Mouse (Mus musculus) MEL (cell line): ENCODE results near the gene Dhrs7b. TPM values are rescaled to one million over a fixed set of nuclear protein-coding genes. Genes with fewer than 3 reads are reported as not detected.
A peak's percentile ranks its signal among the peaks of the same experiment; 100 is the strongest.
"Not testable (repeated sequence)": the region's sequence is repeated elsewhere in the genome, so short reads cannot be mapped to it uniquely, and the experiment has no call there.

Experiments
- DNase-seq: peaks from one replicate; pipeline ENCODE4 v3.0.0; 2011; ENCODE audit warnings: low read depth, low spot score
- H3K27ac ChIP-seq: 2 replicates; pipeline ENCODE4 v1.5.1; 2012; ENCODE audit warnings: low read depth, mild to moderate bottlenecking, control low read depth, low read length, moderate library complexity; ENCODE audit not compliant: control insufficient read depth
- H3K27me3 ChIP-seq, 2 experiments: fragments of 150-350 bp in 1 of 2; sonication (generic) in 1 of 2; 2 replicates each; pipeline ENCODE4 v1.6.1; 2012; ENCODE audit warnings: low read length in 2 of 2, mild to moderate bottlenecking in 2 of 2, improper control_type of control experiment in 1 of 2, moderate library complexity in 1 of 2; ENCODE audit not compliant: insufficient read depth in 2 of 2, control insufficient read depth in 1 of 2
- H3K36me3 ChIP-seq, 2 experiments: 2 replicates each; pipeline ENCODE4 v1.6.1; 2012 to 2014; ENCODE audit warnings: low read length in 2 of 2, improper control_type of control experiment in 1 of 2, inconsistent platforms in 1 of 2, mild to moderate bottlenecking in 1 of 2; ENCODE audit not compliant: insufficient read depth in 2 of 2, control insufficient read depth in 1 of 2
- H3K4me1 ChIP-seq, 2 experiments: fragments of 150-350 bp in 1 of 2; sonication (generic) in 1 of 2; 2 replicates each; pipeline ENCODE4 v1.6.1; 2012; ENCODE audit warnings: low read length in 2 of 2, improper control_type of control experiment in 1 of 2, mild to moderate bottlenecking in 1 of 2; ENCODE audit not compliant: insufficient read depth in 2 of 2, control insufficient read depth in 1 of 2
- H3K4me3 ChIP-seq, 2 experiments: fragments of 150-350 bp in 1 of 2; sonication (generic) in 1 of 2; 2 replicates each; pipeline ENCODE4 v1.5.1; 2012; ENCODE audit warnings: low read depth in 2 of 2, low read length in 2 of 2, mild to moderate bottlenecking in 2 of 2, moderate library complexity in 2 of 2, control low read depth in 1 of 2, improper control_type of control experiment in 1 of 2; ENCODE audit not compliant: control insufficient read depth in 1 of 2, insufficient read depth in 1 of 2
- H3K79me2 ChIP-seq: 2 replicates; pipeline ENCODE4 v1.6.1; 2012; ENCODE audit warnings: mild to moderate bottlenecking, low read length, moderate library complexity; ENCODE audit not compliant: control insufficient read depth, poor library complexity, insufficient read depth
- H3K9ac ChIP-seq: 2 replicates; pipeline ENCODE4 v1.6.1; 2012; ENCODE audit warnings: low read depth, mild to moderate bottlenecking, control low read depth, low read length, moderate library complexity; ENCODE audit not compliant: control insufficient read depth, poor library complexity, severe bottlenecking
- H3K9me3 ChIP-seq: fragments of 150-350 bp; sonication (generic); replicated peaks from 2 replicates; pipeline ENCODE4 v1.6.1; 2012; ENCODE audit warnings: mild to moderate bottlenecking, low read length, improper control_type of control experiment, moderate library complexity; ENCODE audit not compliant: insufficient read depth
- BHLHE40 ChIP-seq: IDR thresholded peaks from 2 replicates; pipeline ENCODE4 v1.6.1; 2012; ENCODE audit warnings: low read depth, mild to moderate bottlenecking, inconsistent platforms, low read length, improper control_type of control experiment, borderline replicate concordance
- CHD1 ChIP-seq: IDR thresholded peaks from 2 replicates; pipeline ENCODE4 v1.6.1; 2012; ENCODE audit warnings: low read depth, mild to moderate bottlenecking, inconsistent platforms, low read length, improper control_type of control experiment
- EP300 ChIP-seq, 2 experiments: IDR thresholded peaks; 2 replicates each; pipeline ENCODE4 v1.6.1; 2011; ENCODE audit warnings: improper control_type of control experiment in 2 of 2, low read length in 2 of 2, low read depth in 1 of 2, mild to moderate bottlenecking in 1 of 2
- ETS1 ChIP-seq: IDR thresholded peaks from 2 replicates; pipeline ENCODE4 v1.6.1; 2012; ENCODE audit warnings: low read depth, mild to moderate bottlenecking, inconsistent platforms, low read length, improper control_type of control experiment, moderate library complexity
- GABPA ChIP-seq: IDR thresholded peaks from 2 replicates; pipeline ENCODE4 v1.6.1; 2012; ENCODE audit warnings: low read depth, mild to moderate bottlenecking, inconsistent platforms, low read length, improper control_type of control experiment, moderate library complexity
- JUND ChIP-seq: IDR thresholded peaks from 2 replicates; pipeline ENCODE4 v1.6.1; 2011; ENCODE audit warnings: low read depth, mild to moderate bottlenecking, improper control_type of control experiment, low read length
- MAZ ChIP-seq: IDR thresholded peaks from 2 replicates; pipeline ENCODE4 v1.6.1; 2012; ENCODE audit warnings: low read depth, mild to moderate bottlenecking, inconsistent platforms, low read length, improper control_type of control experiment
- MXI1 ChIP-seq: IDR thresholded peaks from 2 replicates; pipeline ENCODE4 v1.6.1; 2011; ENCODE audit warnings: mild to moderate bottlenecking, low read depth, low read length, improper control_type of control experiment
- MYB ChIP-seq: IDR thresholded peaks from 2 replicates; pipeline ENCODE4 v1.6.1; 2011; ENCODE audit warnings: mild to moderate bottlenecking, low read depth, low read length, improper control_type of control experiment
- NELFE ChIP-seq: IDR thresholded peaks from 2 replicates; pipeline ENCODE4 v1.6.1; 2011; ENCODE audit warnings: low read depth, low read length, improper control_type of control experiment
- POLR2A ChIP-seq, 2 experiments: IDR thresholded peaks; 2 replicates each; pipeline ENCODE4 v1.6.1; 2011 to 2012; ENCODE audit warnings: low read length in 2 of 2, mild to moderate bottlenecking in 2 of 2, control low read depth in 1 of 2, improper control_type of control experiment in 1 of 2, low read depth in 1 of 2, moderate library complexity in 1 of 2; ENCODE audit not compliant: control insufficient read depth in 1 of 2, insufficient read depth in 1 of 2, poor library complexity in 1 of 2
- RCOR1 ChIP-seq: IDR thresholded peaks from 2 replicates; pipeline ENCODE4 v1.6.1; 2012; ENCODE audit warnings: low read depth, mild to moderate bottlenecking, inconsistent platforms, low read length, improper control_type of control experiment
- TBP ChIP-seq: IDR thresholded peaks from 2 replicates; pipeline ENCODE4 v1.8.0; 2011; ENCODE audit warnings: low read depth, low read length, improper control_type of control experiment
- TCF12 ChIP-seq: IDR thresholded peaks from 2 replicates; pipeline ENCODE4 v1.6.1; 2014; ENCODE audit warnings: low read depth, mild to moderate bottlenecking, inconsistent platforms, low read length, improper control_type of control experiment, moderate library complexity
- ZKSCAN1 ChIP-seq: IDR thresholded peaks from 2 replicates; pipeline ENCODE4 v1.6.1; 2012; ENCODE audit warnings: low read depth, mild to moderate bottlenecking, inconsistent platforms, low read length, improper control_type of control experiment, moderate library complexity
- ZNF384 ChIP-seq: IDR thresholded peaks from 2 replicates; pipeline ENCODE4 v1.6.1; 2012; ENCODE audit warnings: low read depth, mild to moderate bottlenecking, inconsistent platforms, low read length, improper control_type of control experiment
- polyA plus RNA-seq, 2 experiments: library from polyadenylated mRNA; stranded (reverse) in 1 of 2; unstranded in 1 of 2; fragments of >175 nt in 1 of 2; fragments of >200 nt in 1 of 2; gene quantifications; 2 replicates each; pipeline versions ENCODE4 v1.2.1 to v1.2.4; 2012; ENCODE audit warnings: low replicate concordance in 2 of 2, low read depth in 1 of 2; ENCODE audit not compliant: insufficient read length in 2 of 2, insufficient read depth in 1 of 2, missing spikeins in 1 of 2
- total RNA-seq: library from RNA; depleted of rRNA; stranded (reverse); fragments of 300-350 nt; gene quantifications from 2 replicates; pipeline ENCODE4 v1.2.3, GENCODE M21; 2012

Gene Dhrs7b
- total and polyA plus RNA-seq, 3 experiments = 49.5 to 94.7 (median 81.5) TPM

GRCm38 (mm10) chr11:60811054-60811460 is 19.4 kb upstream of the Dhrs7b start (continued):
- TF ChIP-seq MAZ (peak; percentile 55; the same call in 1 of the 2 replicates), MYB (no peak)

DNA sequence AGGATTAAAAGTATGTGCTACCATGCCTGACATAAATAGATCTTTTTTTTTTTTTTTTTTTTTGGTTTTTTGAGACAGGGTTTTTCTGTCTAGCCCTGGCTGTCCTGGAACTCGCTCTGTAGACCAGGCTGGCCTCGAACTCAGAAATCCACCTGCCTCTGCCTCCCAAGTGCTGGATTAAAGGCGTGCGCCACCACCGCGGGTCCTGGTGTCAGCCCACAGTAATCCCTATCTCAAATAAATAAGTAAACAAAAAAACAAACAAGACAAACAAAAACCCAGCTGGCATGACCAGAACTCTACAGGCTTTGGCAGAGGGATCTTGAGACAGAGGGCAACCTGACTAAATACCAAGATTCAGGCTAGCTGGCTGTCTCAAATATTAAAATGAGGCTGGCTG is 18.8 kb upstream of the Dhrs7b start, which contains the start of gene Shmt1:
Gene Shmt1, minus strand, starts transcription at position 101 of the 400 bp plus-strand sequence.
- Histone ChIP-seq H3K4me1 (peaks cover 0 to 34% of the 10 kb centered on the region in 2 experiments; a peak in 3 of 4 replicates), H3K9ac (peak within 1 kb of the TSS; percentile 71), H3K27ac (peak within 1 kb of the TSS; percentile 27), H3K79me2 (peaks cover 19% of the 10 kb centered on the region), H3K36me3 (peaks cover 0 to 29% of the 10 kb centered on the region in 2 experiments; a peak in 2 of 4 replicates)
- not testable (repeated sequence) for H3K9me3 ChIP-seq
- 0 out of 2 replicates have a peak, but pooled peaks have one; percentile 16 for TF ChIP-seq TBP
- TF ChIP-seq, all 39 proteins: peak for 1; not testable (repeated sequence) for 38
- peak within 1 kb of the TSS; percentile 62 to 64 for H3K4me3 ChIP-seq
- DNase-seq, H3K27me3 ChIP-seq: not testable (repeated sequence)

- no peak overlapping the region for H3K27ac ChIP-seq
- TF ChIP-seq RCOR1 (no peak), MYB (no peak), ETS1 (no peak), BHLHE40 (no peak), JUND (no peak)
Observed at GRCm38 (mm10) chr11:60816398-60816797, 14.0 kb upstream of the Dhrs7b start.

GRCm38 (mm10) chr11:60823771-60824170 is 6.7 kb upstream of the Dhrs7b start:
- Histone ChIP-seq H3K4me1 (peaks cover 4 to 12% of the 10 kb centered on the region in 2 experiments; a peak in 3 of 4 replicates), H3K9me3 (no peaks in the 10 kb centered on the region), H3K27ac (no peak overlapping the region), H3K79me2 (no peaks in the 10 kb centered on the region), H3K9ac (no peak overlapping the region), H3K27me3 (peaks cover 0 to 1% of the 10 kb centered on the region in 2 experiments; a peak in 1 of 4 replicates), H3K4me3 (no peak overlapping the region), H3K36me3 (peaks cover 0 to 7% of the 10 kb centered on the region in 2 experiments; a peak in 2 of 4 replicates)
- no peak for DNase-seq
- no peak for TF ChIP-seq NELFE
- TF ChIP-seq CHD1 = no peak
- no peak for TF ChIP-seq ZKSCAN1
- no peak for TF ChIP-seq TCF12
- no peak for TF ChIP-seq GABPA
- no peak for TF ChIP-seq MXI1
- no peak for TF ChIP-seq ZNF384
- TF ChIP-seq POLR2A (IDR thresholded peaks at IDR 0.05; ENCODE audit: control insufficient read depth in 1 of 2, insufficient read depth in 1 of 2, low read depth in 1 of 2, low read length in 2 of 2, poor library complexity in 1 of 2) = no peak
- no peak for TF ChIP-seq EP300 (IDR thresholded peaks at IDR 0.05; ENCODE audit: low read depth in 1 of 2, low read length in 2 of 2)

More at GRCm38 (mm10) chr11:60816398-60816797, 14.0 kb upstream of the Dhrs7b start:
- no peak overlapping the region for H3K4me3 ChIP-seq
- no peak for DNase-seq
- H3K9me3 ChIP-seq = no peaks in the 10 kb centered on the region
- peaks cover 0 to 4% of the 10 kb centered on the region in 2 experiments; a peak in 1 of 4 replicates for H3K4me1 ChIP-seq
- peaks cover 0 to 3% of the 10 kb centered on the region in 2 experiments; a peak in 2 of 4 replicates for H3K36me3 ChIP-seq
- H3K9ac ChIP-seq = no peak overlapping the region
- peaks cover 7 to 19% of the 10 kb centered on the region in 2 experiments for H3K27me3 ChIP-seq
- H3K79me2 ChIP-seq = no peaks in the 10 kb centered on the region; the same call in 1 of the 2 replicates
